Mouse (Mus musculus) limb, embryonic 14.5 days (tissue): ENCODE measurements around the gene Golga5. TPM values are rescaled to one million over a fixed set of nuclear protein-coding genes. Genes with fewer than 3 reads are reported as not detected.

Experiments
- ATAC-seq: fragments of 200-750 bp; cut with Nextera tagmentation; 2 replicates; pipeline ENCODE4 v1.8.0; 2017; ENCODE audit warnings: low read depth, moderate number of reproducible peaks, moderate TSS enrichment; ENCODE audit not compliant: low FRiP score
- DNase-seq: peaks from one replicate; pipeline ENCODE4 v3.0.0-alpha.2; 2015; ENCODE audit warnings: low spot score
- H3K27ac ChIP-seq: fragments of 300-500 bp; sonication (generic); replicated peaks from 2 replicates; pipeline ENCODE4 v1.5.1; 2014; ENCODE audit warnings: low read depth, mild to moderate bottlenecking, low read length, moderate library complexity, mixed read lengths
- H3K27me3 ChIP-seq: fragments of 300-500 bp; sonication (generic); 2 replicates; pipeline ENCODE4 v1.6.1; 2014; ENCODE audit warnings: low read length, mixed read lengths; ENCODE audit not compliant: control insufficient read depth, insufficient read depth
- H3K36me3 ChIP-seq: fragments of 300-500 bp; sonication (generic); 2 replicates; pipeline ENCODE4 v1.6.1; 2014; ENCODE audit warnings: mild to moderate bottlenecking, low read length, moderate library complexity, mixed read lengths; ENCODE audit not compliant: control insufficient read depth, insufficient read depth
- H3K4me1 ChIP-seq: fragments of 300-500 bp; sonication (generic); 2 replicates; pipeline ENCODE4 v1.6.1; 2014; ENCODE audit warnings: antibody characterized with exemption, low read length, mixed read lengths; ENCODE audit not compliant: control insufficient read depth, insufficient read depth
- H3K4me2 ChIP-seq: fragments of 300-500 bp; sonication (generic); replicated peaks from 2 replicates; pipeline ENCODE4 v1.6.1; 2014; ENCODE audit warnings: low read depth, mild to moderate bottlenecking, low read length, moderate library complexity; ENCODE audit not compliant: severe bottlenecking
- H3K4me3 ChIP-seq: fragments of 300-500 bp; sonication (generic); replicated peaks from 2 replicates; pipeline ENCODE4 v1.5.1; 2014; ENCODE audit warnings: low read length
- H3K9ac ChIP-seq: fragments of 300-500 bp; sonication (generic); 2 replicates; pipeline ENCODE4 v1.6.1; 2014; ENCODE audit warnings: mild to moderate bottlenecking, low read depth, low read length, moderate library complexity; ENCODE audit not compliant: severe bottlenecking
- H3K9me3 ChIP-seq: fragments of 300-500 bp; sonication (generic); 2 replicates; pipeline ENCODE4 v1.6.1; 2016; ENCODE audit warnings: low read length; ENCODE audit not compliant: control insufficient read depth
- POLR2A ChIP-seq: fragments of 200-500 bp; IDR thresholded peaks from 2 replicates; pipeline ENCODE4 v1.8.0; 2012; ENCODE audit warnings: inconsistent platforms, mild to moderate bottlenecking, moderate library complexity, borderline replicate concordance; ENCODE audit not compliant: insufficient read depth, insufficient read length; ENCODE audit errors: extremely low read depth
- WGBS: fragments of 180-500 bp; shearing (Covaris S2); extraction: QIAGEN DNeasy Blood & Tissue Kit; methylation state at CpG from one replicate; pipeline ENCODE4 v1.1.7; 2014; 5-methylcytosine and 5-hydroxymethylcytosine counted together
- polyA plus RNA-seq, 2 experiments: library from polyadenylated mRNA; depleted of rRNA in 1 of 2; stranded (reverse) in 1 of 2; unstranded in 1 of 2; fragments of >200 nt; fragmentation: Nextera tagmentation in 1 of 2; extraction: Ambion mirVana in 1 of 2; gene quantifications; 2 replicates each; pipeline versions ENCODE4 v1.2.1 to v1.2.3; 2012 to 2014

Gene Golga5
- polyA plus RNA-seq, 2 experiments, result 34.9 to 42.3 TPM

- Histone ChIP-seq H3K4me1 (no peaks in the 10 kb centered on the region), H3K9me3 (no peaks in the 10 kb centered on the region), H3K4me2 (no peak overlapping the region), H3K27ac (no peak overlapping the region), H3K27me3 (no peaks in the 10 kb centered on the region), H3K9ac (no peak overlapping the region), H3K4me3 (no peak overlapping the region), H3K36me3 (peaks cover 8% of the 10 kb centered on the region; the same call in 1 of the 2 replicates)
- no peak for DNase-seq
- ATAC-seq, result no peak
- WGBS, result 85% methylated on average over 11 of the region's 11 CpGs
- no peak for TF ChIP-seq POLR2A
Observed at GRCm38 (mm10) chr12:102422623-102423320, 46.2 kb upstream of the Golga5 start.

GRCm38 (mm10) chr12:102423625-102424024 is 45.3 kb upstream of the Golga5 start:
- H3K9ac ChIP-seq, result no peak overlapping the region
- H3K27ac ChIP-seq, result no peak overlapping the region
- TF ChIP-seq POLR2A, result no peak
- DNase-seq (no peak), ATAC-seq (no peak)
- H3K27me3 ChIP-seq, result no peaks in the 10 kb centered on the region
- no peaks in the 10 kb centered on the region for H3K4me1 ChIP-seq
- no peaks in the 10 kb centered on the region for H3K9me3 ChIP-seq
- no peak overlapping the region for H3K4me2 ChIP-seq
- H3K36me3 ChIP-seq, result peaks cover 8% of the 10 kb centered on the region; the same call in 1 of the 2 replicates
- H3K4me3 ChIP-seq, result no peak overlapping the region
- WGBS, result 95% methylated on average over 8 of the region's 8 CpGs

- H3K9ac ChIP-seq, result no peak overlapping the region
- H3K27ac ChIP-seq, result no peak overlapping the region
- DNase-seq (no peak), ATAC-seq (no peak)
- H3K4me1 ChIP-seq, result no peaks in the 10 kb centered on the region
- WGBS, result 65% methylated on average over 2 of the region's 2 CpGs
- H3K36me3 ChIP-seq, result peaks cover 8% of the 10 kb centered on the region; the same call in 1 of the 2 replicates
- TF ChIP-seq POLR2A, result no peak
- no peaks in the 10 kb centered on the region for H3K9me3 ChIP-seq
- no peaks in the 10 kb centered on the region for H3K27me3 ChIP-seq
- H3K4me3 ChIP-seq, result no peak overlapping the region
- no peak overlapping the region for H3K4me2 ChIP-seq
Observed at GRCm38 (mm10) chr12:102424456-102424855, 44.5 kb upstream of the Golga5 start.

GRCm38 (mm10) chr12:102425048-102425578 is 43.8 kb upstream of the Golga5 start:
- Histone ChIP-seq H3K4me1 (no peaks in the 10 kb centered on the region), H3K4me2 (no peak overlapping the region), H3K4me3 (no peak overlapping the region), H3K27me3 (no peaks in the 10 kb centered on the region), H3K9me3 (no peaks in the 10 kb centered on the region), H3K36me3 (peaks cover 8% of the 10 kb centered on the region; the same call in 1 of the 2 replicates), H3K9ac (no peak overlapping the region), H3K27ac (no peak overlapping the region)
- no peak for ATAC-seq
- TF ChIP-seq POLR2A, result no peak
- DNase-seq, result no peak
- WGBS, result 60% methylated on average over 4 of the region's 4 CpGs

- no peak for ATAC-seq
- H3K9ac ChIP-seq, result no peak overlapping the region
- TF ChIP-seq POLR2A, result no peak
- H3K4me3 ChIP-seq, result no peak overlapping the region
- H3K27me3 ChIP-seq, result no peaks in the 10 kb centered on the region
- no peak overlapping the region for H3K4me2 ChIP-seq
- H3K36me3 ChIP-seq, result peaks cover 8% of the 10 kb centered on the region; the same call in 1 of the 2 replicates
- H3K9me3 ChIP-seq, result no peaks in the 10 kb centered on the region
- 92% methylated on average over 7 of the region's 7 CpGs for WGBS
- no peak for DNase-seq
- H3K27ac ChIP-seq, result no peak overlapping the region
- no peaks in the 10 kb centered on the region for H3K4me1 ChIP-seq
Observed at GRCm38 (mm10) chr12:102426285-102426684, 42.6 kb upstream of the Golga5 start.

GRCm38 (mm10) chr12:102429656-102430055 is 39.3 kb upstream of the Golga5 start:
- TF ChIP-seq POLR2A, result no peak
- Histone ChIP-seq H3K27ac (no peak overlapping the region), H3K27me3 (no peaks in the 10 kb centered on the region), H3K36me3 (peaks cover 3% of the 10 kb centered on the region; the same call in 1 of the 2 replicates), H3K4me3 (no peak overlapping the region), H3K4me2 (no peak overlapping the region), H3K9ac (no peak overlapping the region), H3K4me1 (no peaks in the 10 kb centered on the region; the same call in 1 of the 2 replicates), H3K9me3 (no peaks in the 10 kb centered on the region)
- ATAC-seq (no peak), DNase-seq (no peak)
- WGBS, result 90% methylated on average over 5 of the region's 5 CpGs
